Mouse (Mus musculus): ENCODE data around the gene Chd2.

GRCm38 (mm10) chr7:73400051-73400916 is 141.3 kb downstream of the Chd2 start:
- TF ChIP-seq POLR2A (IDR thresholded peaks at IDR 0.05; ENCODE audit: extremely low read depth, insufficient read depth, low read length) (no peak), CTCF (IDR thresholded peaks at IDR 0.05; ENCODE audit: low read depth, low read length) (no peak)

All from liver, adult 2 months (tissue).